ENCODE assay signal across 9 mouse cellular contexts in genomic region chr9:44905620-44906019, GRCm38 (mm10). TPM values are rescaled to one million over a fixed set of nuclear protein-coding genes. Genes with fewer than 3 reads are reported as not detected.
DNase-seq lines count a peak whose midpoint lies in the region; TF ChIP-seq lines count a peak whose summit lies in the region.
"Had no signal": no experiment of that assay in that cellular context is flagged by ENCODE, and none has a peak within 500 bp of the region (broad histone marks: within the 10 kb centered on the region; RNA-seq: fewer than 3 reads in every experiment).

No protein-coding gene starts in this region.

- H3K4me3 ChIP-seq in heart, adult 2 months: no peak overlapping the region
- no peak overlapping the region for H3K4me3 ChIP-seq in kidney, adult 2 months (ENCODE audit: insufficient read depth, low read depth, low read length)
- H3K4me3 ChIP-seq: limb, embryonic 15.5 days had no signal

- peak overlapping the region; percentile 74 for H3K27ac ChIP-seq in heart, adult 2 months
- H3K27ac ChIP-seq in kidney, adult 2 months (ENCODE audit: insufficient read depth, low read depth, low read length): no peak overlapping the region; the same call in 1 of the 2 replicates
- H3K27ac ChIP-seq: limb, embryonic 15.5 days had no signal

- 9% methylated on average over 4 of the region's 4 CpGs for WGBS in heart, adult 2 months
- 57% methylated on average over 4 of the region's 4 CpGs for WGBS in kidney, adult 2 months

- H3K9ac ChIP-seq in heart, adult 2 months (ENCODE audit: low read depth, low read length): no peak overlapping the region
- H3K9ac ChIP-seq: limb, embryonic 15.5 days had no signal

- H3K27me3 ChIP-seq in heart, adult 2 months (ENCODE audit: control insufficient read depth, insufficient read depth, low read length): no peaks in the 10 kb centered on the region
- no peaks in the 10 kb centered on the region for H3K27me3 ChIP-seq in kidney, adult 2 months (replicated peaks; ENCODE audit: control insufficient read depth, insufficient read depth, low read length)
- H3K27me3 ChIP-seq: limb, embryonic 15.5 days had no signal

- H3K36me3 ChIP-seq in heart, adult 2 months (ENCODE audit: control insufficient read depth, insufficient read depth, low read length): peaks cover 6% of the 10 kb centered on the region
- H3K36me3 ChIP-seq in kidney, adult 2 months (ENCODE audit: control insufficient read depth, insufficient read depth, low read length): peaks cover 2% of the 10 kb centered on the region; the same call in 1 of the 2 replicates

- TF ChIP-seq POLR2A in heart, adult 2 months (IDR thresholded peaks at IDR 0.05; ENCODE audit: insufficient read depth, low read depth, low read length): no peak
- no peak for TF ChIP-seq POLR2A in kidney, adult 2 months (IDR thresholded peaks at IDR 0.05; ENCODE audit: low read depth, low read length)

- 0 out of 2 replicates have a peak, but pooled peaks have one; percentile 34 for TF ChIP-seq EP300 in heart, adult 2 months (IDR thresholded peaks at IDR 0.05; ENCODE audit: insufficient read depth, low read depth, low read length)

- intact Hi-C loops in heart, adult 2 months (cut with DNase I): no loop called here

- no peak for TF ChIP-seq CTCF in heart, adult 2 months (IDR thresholded peaks at IDR 0.05)
- TF ChIP-seq CTCF in kidney, adult 2 months (conservative IDR thresholded peaks at IDR 0.05; ENCODE audit: insufficient read depth, insufficient read length, low read depth, low read length): no peak

- no peaks in the 10 kb centered on the region for H3K79me2 ChIP-seq in heart, adult 2 months (replicated peaks; ENCODE audit: control insufficient read depth, insufficient read depth, low read length)

- peaks cover 6% of the 10 kb centered on the region for H3K4me1 ChIP-seq in heart, adult 2 months (ENCODE audit: control insufficient read depth, insufficient read depth, low read length)
- H3K4me1 ChIP-seq in kidney, adult 2 months (ENCODE audit: control insufficient read depth, insufficient read depth, low read length): peaks cover 6% of the 10 kb centered on the region; the same call in 1 of the 2 replicates
- H3K4me1 ChIP-seq: limb, embryonic 15.5 days had no signal

- DNase-seq in adrenal gland, postnatal 10 days: peak; percentile 23
- no peak for DNase-seq in adrenal gland, postnatal 4 days (ENCODE audit: low spot score in 2 of 2)
- DNase-seq in cerebellum, adult 11-12 months: peak; percentile 67
- peak; percentile 39 to 62 for DNase-seq in heart, adult 2 months
- peak; percentile 42 to 93 for DNase-seq in left cerebral cortex, adult 8-10 months (ENCODE audit: low spot score in 2 of 2)
- DNase-seq in kidney, adult 2 months: no peak
- no peak for DNase-seq in thymus, postnatal 25 days
- DNase-seq in testis, postnatal 14 days (ENCODE audit: low spot score): no peak

RNA-seq across cellular contexts. Expression of gene Atp5l, which starts 14.9 kb away (rescaled TPM):
- total RNA-seq in adrenal gland, postnatal 10 days (2021): 100 to 1,000 TPM; 796 to 905 TPM
- total RNA-seq in adrenal gland, postnatal 4 days (2021): 100 to 1,000 TPM; 458 to 535 TPM
- total RNA-seq in heart, adult 2 months (2021): 1,000 to 10,000 TPM; 1,478 to 1,698 TPM
- polyA plus RNA-seq in heart, adult 2 months (2012; rRNA removed): 1,092 and 1,784 TPM in 2 replicates
- total RNA-seq in left cerebral cortex, adult 8-10 months (2022): 100 to 1,000 TPM; 275 to 372 (median 321) TPM
- polyA plus RNA-seq in kidney, adult 2 months (2012; rRNA removed): 732 and 924 TPM in 2 replicates

RNA-seq across cellular contexts. Expression of gene Kmt2a, which starts 24.5 kb away (rescaled TPM):
- total RNA-seq in adrenal gland, postnatal 10 days (2021): 10 to 100 TPM; 21.4 to 34.8 TPM
- total RNA-seq in adrenal gland, postnatal 4 days (2021): 10 to 100 TPM; 38.2 to 40.3 TPM
- total RNA-seq in heart, adult 2 months (2021): 10 to 100 TPM; 25.7 to 25.9 TPM
- 11.8 and 12.9 TPM in 2 replicates for polyA plus RNA-seq in heart, adult 2 months (2012; rRNA removed)
- 100 to 1,000 TPM in 1 of 4 experiments, 10 to 100 TPM in 3; 64.3 to 102 (median 73.5) TPM for total RNA-seq in left cerebral cortex, adult 8-10 months (2022)
- 12.1 and 13.9 TPM in 2 replicates for polyA plus RNA-seq in kidney, adult 2 months (2012; rRNA removed)

RNA-seq across cellular contexts. Expression of gene Ube4a, which starts 59.8 kb away (rescaled TPM):
- total RNA-seq in adrenal gland, postnatal 10 days (2021): 10 to 100 TPM; 77.5 to 91.0 TPM
- 10 to 100 TPM; 81.6 to 90.5 TPM for total RNA-seq in adrenal gland, postnatal 4 days (2021)
- 10 to 100 TPM; 36.1 to 39.6 TPM for total RNA-seq in heart, adult 2 months (2021)
- polyA plus RNA-seq in heart, adult 2 months (2012; rRNA removed): 8.4 and 17.0 TPM in 2 replicates
- 10 to 100 TPM; 62.3 to 70.2 (median 68.5) TPM for total RNA-seq in left cerebral cortex, adult 8-10 months (2022)
- 15.9 and 18.3 TPM in 2 replicates for polyA plus RNA-seq in kidney, adult 2 months (2012; rRNA removed)

Comparison
In these comparisons a context has a peak if more than half of its experiments do, and no peak if none do; other contexts are left out.
1. DNase-seq: peak in adrenal gland, postnatal 10 days (single experiment), cerebellum, adult 11-12 months (single experiment), heart, adult 2 months (2 of 2) and left cerebral cortex, adult 8-10 months (2 of 2); none in adrenal gland, postnatal 4 days (0 of 2), kidney, adult 2 months (single experiment), thymus, postnatal 25 days (single experiment) and testis, postnatal 14 days (single experiment).